In genomic region chr10:86437294-86437693, GRCm38 (mm10) we compare ENCODE assay signal across 23 mouse cellular contexts.
"Had no signal": no experiment of that assay in that cellular context is flagged by ENCODE, and none has a peak within 500 bp of the region (broad histone marks: within the 10 kb centered on the region; RNA-seq: fewer than 3 reads in every experiment).

No protein-coding gene starts in this region.

- H3K4me1 ChIP-seq: heart, embryonic 13.5 days; heart, embryonic 15.5 days; hindbrain, embryonic 15.5 days; limb, embryonic 15.5 days had no signal

- DNase-seq: forebrain, postnatal 0 days; gastrocnemius, postnatal 14 days; gastrocnemius, postnatal 36 days; heart, adult 11 months; heart, adult 2 months; heart, postnatal 14 days; heart, postnatal 36 days; kidney, adult 11 months; kidney, adult 2 months; kidney, postnatal 14 days; kidney, postnatal 36 days; layer of hippocampus, adult 9-11 months; layer of hippocampus, postnatal 36 days; left cerebral cortex, postnatal 4 days had no signal

- H3K9ac ChIP-seq: forebrain, postnatal 0 days; heart, embryonic 13.5 days; heart, embryonic 15.5 days; hindbrain, embryonic 13.5 days; hindbrain, embryonic 15.5 days; limb, embryonic 13.5 days; limb, embryonic 15.5 days had no signal

- H3K27ac ChIP-seq: heart, adult 2 months; heart, embryonic 13.5 days; heart, embryonic 15.5 days; hindbrain, embryonic 13.5 days; hindbrain, embryonic 15.5 days; hindbrain, postnatal 0 days; limb, embryonic 13.5 days; limb, embryonic 15.5 days had no signal

- ATAC-seq: forebrain, postnatal 0 days; hindbrain, postnatal 0 days; intestine, embryonic 16.5 days had no signal

- H3K27me3 ChIP-seq: heart, embryonic 13.5 days; heart, embryonic 15.5 days; hindbrain, embryonic 13.5 days; hindbrain, embryonic 15.5 days; limb, embryonic 13.5 days; limb, embryonic 15.5 days had no signal

- H3K4me3 ChIP-seq: heart, adult 2 months; heart, embryonic 13.5 days; heart, embryonic 15.5 days; hindbrain, embryonic 13.5 days; hindbrain, embryonic 15.5 days; limb, embryonic 13.5 days; limb, embryonic 15.5 days had no signal

- H3K4me2 ChIP-seq: heart, embryonic 11.5 days; heart, embryonic 13.5 days; heart, embryonic 15.5 days; hindbrain, embryonic 13.5 days; hindbrain, embryonic 15.5 days; limb, embryonic 13.5 days; limb, embryonic 15.5 days had no signal

- H3K36me3 ChIP-seq: heart, embryonic 13.5 days; heart, embryonic 15.5 days; hindbrain, embryonic 13.5 days; hindbrain, embryonic 15.5 days; limb, embryonic 13.5 days; limb, embryonic 15.5 days had no signal

- H3K9me3 ChIP-seq: heart, embryonic 13.5 days; heart, embryonic 15.5 days; hindbrain, embryonic 13.5 days; hindbrain, embryonic 15.5 days; limb, embryonic 13.5 days; limb, embryonic 15.5 days had no signal
